Comparison of ENCODE assay signal across 21 mouse cellular contexts in the genomic region with DNA sequence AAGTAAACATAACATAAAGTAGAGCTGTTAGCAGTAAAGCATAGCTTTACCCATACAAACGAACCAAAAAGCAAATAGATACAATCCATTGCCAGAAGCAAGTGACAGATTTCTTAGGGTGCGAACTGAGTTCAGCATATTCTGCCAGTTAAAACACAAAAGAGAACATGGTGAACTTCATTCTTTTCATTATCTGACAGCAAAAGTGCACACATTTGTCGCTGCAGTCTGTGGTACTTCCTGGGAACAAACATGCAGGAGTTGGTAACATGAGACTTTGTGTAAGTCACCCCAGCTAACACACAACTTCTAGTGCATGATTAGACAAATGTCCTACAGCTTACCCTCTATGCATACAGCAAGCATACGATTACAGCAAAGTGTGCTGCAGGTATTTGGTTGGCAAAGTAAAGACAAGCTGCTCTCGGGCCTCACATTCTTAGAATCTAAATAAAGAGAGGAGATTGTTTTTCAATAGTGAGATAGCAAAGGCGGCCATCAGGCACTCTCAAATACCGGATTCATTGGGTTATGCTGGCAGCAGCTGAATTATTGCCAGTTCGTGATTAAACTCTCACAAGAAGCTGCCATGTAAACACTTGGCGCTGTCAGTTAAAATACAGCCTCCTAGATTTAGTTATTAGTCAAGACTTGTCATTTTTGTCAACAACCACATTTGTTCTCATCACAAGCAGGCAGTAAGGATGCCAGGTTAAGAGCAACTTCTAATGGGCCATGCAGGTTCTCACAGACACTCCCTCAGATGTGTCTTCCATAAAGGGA.
DNase-seq lines count a peak whose midpoint lies in the region; ATAC-seq and TF ChIP-seq lines count a peak whose summit lies in the region.
"Had no signal": no experiment of that assay in that cellular context is flagged by ENCODE, and none has a peak within 500 bp of the region (broad histone marks: within the 10 kb centered on the region; RNA-seq: fewer than 3 reads in every experiment).

No protein-coding gene starts in this region.

- no peak for TF ChIP-seq POLR2A in brain, embryonic 14.5 days (IDR thresholded peaks at IDR 0.05; ENCODE audit: borderline replicate concordance, extremely low read depth, insufficient read depth, insufficient read length, poor library complexity, severe bottlenecking)

- H3K4me3 ChIP-seq in forebrain, embryonic 14.5 days (ENCODE audit: low read depth, low read length) = no peak overlapping the region
- no peak overlapping the region for H3K4me3 ChIP-seq in forebrain, embryonic 11.5 days (ENCODE audit: low read depth, low read length)
- H3K4me3 ChIP-seq: heart, adult 2 months; midbrain, embryonic 13.5 days had no signal

- peak; percentile 50; the same call in 1 of the 2 replicates for ATAC-seq in forebrain, embryonic 14.5 days
- ATAC-seq in forebrain, embryonic 11.5 days (replicated peaks; ENCODE audit: low FRiP score) = no peak
- ATAC-seq: activated CD4-positive, CD25-positive, alpha-beta regulatory T cell, adult 4 months; hindbrain, postnatal 0 days; liver, postnatal 0 days; midbrain, embryonic 13.5 days had no signal

- TF ChIP-seq CTCF in brain, embryonic 14.5 days (IDR thresholded peaks at IDR 0.05; ENCODE audit: borderline replicate concordance, extremely low read depth, insufficient read depth, insufficient read length) = no peak

- no peaks in the 10 kb centered on the region for H3K9me3 ChIP-seq in forebrain, embryonic 14.5 days (replicated peaks; ENCODE audit: control insufficient read depth, low read length)
- no peaks in the 10 kb centered on the region for H3K9me3 ChIP-seq in forebrain, embryonic 11.5 days (ENCODE audit: control insufficient read depth, low read length)
- H3K9me3 ChIP-seq: midbrain, embryonic 13.5 days had no signal

- H3K4me1 ChIP-seq in forebrain, embryonic 14.5 days (ENCODE audit: control insufficient read depth, insufficient read depth, low read length) = peaks cover 3% of the 10 kb centered on the region; the same call in 1 of the 2 replicates
- H3K4me1 ChIP-seq in forebrain, embryonic 11.5 days (replicated peaks; ENCODE audit: control insufficient read depth, insufficient read depth, low read length) = no peaks in the 10 kb centered on the region
- H3K4me1 ChIP-seq: midbrain, embryonic 13.5 days had no signal

- no peak overlapping the region for H3K27ac ChIP-seq in forebrain, embryonic 14.5 days (ENCODE audit: low read depth, low read length)
- H3K27ac ChIP-seq in forebrain, embryonic 11.5 days (ENCODE audit: low read depth, low read length) = no peak overlapping the region
- H3K27ac ChIP-seq: heart, adult 2 months; hindbrain, postnatal 0 days; kidney, postnatal 0 days; midbrain, embryonic 13.5 days had no signal

- WGBS in forebrain, embryonic 14.5 days = 64% methylated on average over 9 of the region's 9 CpGs
- WGBS in forebrain, embryonic 11.5 days = 84% methylated on average over 9 of the region's 9 CpGs

- peak; percentile 68 for DNase-seq in forebrain, embryonic 14.5 days (ENCODE audit: low spot score)
- DNase-seq in forebrain, embryonic 11.5 days (ENCODE audit: low spot score) = no peak
- peak; percentile 16 for DNase-seq in layer of hippocampus, adult 11-12 months (ENCODE audit: low spot score)
- no peak for DNase-seq in layer of hippocampus, postnatal 25 days (ENCODE audit: extremely low spot score in 1 of 2, low spot score in 1 of 2)
- DNase-seq in brain, embryonic 14.5 days (ENCODE audit: low read depth) = peak; percentile 81
- DNase-seq in layer of hippocampus, postnatal 36 days = peak; percentile 10 to 24
- DNase-seq in urinary bladder, postnatal 14 days (ENCODE audit: low spot score) = no peak
- DNase-seq: adrenal gland, postnatal 14 days; cerebellum, adult 18-20 months; cerebellum, postnatal 36 days; gastrocnemius, postnatal 10 days; heart, adult 2 months; kidney, adult 18-20 months; liver, postnatal 0 days; lung, postnatal 10 days; thymus, postnatal 14 days had no signal

- H3K27me3 ChIP-seq in forebrain, embryonic 14.5 days (replicated peaks; ENCODE audit: control insufficient read depth, insufficient read depth, low read length) = no peaks in the 10 kb centered on the region
- H3K27me3 ChIP-seq in forebrain, embryonic 11.5 days (ENCODE audit: control insufficient read depth, insufficient read depth, low read length) = no peaks in the 10 kb centered on the region
- H3K27me3 ChIP-seq: midbrain, embryonic 13.5 days had no signal

- H3K36me3 ChIP-seq in forebrain, embryonic 14.5 days (ENCODE audit: control insufficient read depth, insufficient read depth, low read length) = no peaks in the 10 kb centered on the region
- no peaks in the 10 kb centered on the region for H3K36me3 ChIP-seq in forebrain, embryonic 11.5 days (ENCODE audit: control insufficient read depth, insufficient read depth, low read length)
- H3K36me3 ChIP-seq: G1E; midbrain, embryonic 13.5 days had no signal

- no peak overlapping the region for H3K9ac ChIP-seq in forebrain, embryonic 14.5 days (ENCODE audit: low read length)
- H3K9ac ChIP-seq in forebrain, embryonic 11.5 days (ENCODE audit: low read length) = no peak overlapping the region
- H3K9ac ChIP-seq: liver, postnatal 0 days; midbrain, embryonic 13.5 days had no signal

- H3K4me2 ChIP-seq in forebrain, embryonic 14.5 days (ENCODE audit: low read length) = no peak overlapping the region
- H3K4me2 ChIP-seq in forebrain, embryonic 11.5 days (ENCODE audit: low read depth, low read length, severe bottlenecking) = no peak overlapping the region
- H3K4me2 ChIP-seq: midbrain, embryonic 13.5 days had no signal

Comparison
In these comparisons a context has a peak if more than half of its experiments do, and no peak if none do; other contexts are left out.
1. DNase-seq: peak in forebrain, embryonic 14.5 days (single experiment), layer of hippocampus, adult 11-12 months (single experiment), brain, embryonic 14.5 days (single experiment) and layer of hippocampus, postnatal 36 days (2 of 2); none in forebrain, embryonic 11.5 days (single experiment), layer of hippocampus, postnatal 25 days (0 of 2) and urinary bladder, postnatal 14 days (single experiment).